8 mouse cellular contexts compared by ENCODE assay signal in genomic region chr2:168049002-168049635, GRCm38 (mm10). TPM values are rescaled to one million over a fixed set of nuclear protein-coding genes. Genes with fewer than 3 reads are reported as not detected.
DNase-seq lines count a peak whose midpoint lies in the region; ATAC-seq lines count a peak whose summit lies in the region.

No protein-coding gene starts in this region.

- DNase-seq in 416B (ENCODE audit: low read depth), result peak; percentile 49
- DNase-seq in left cerebral cortex, adult 11 months (ENCODE audit: low spot score), result no peak
- DNase-seq in frontal cortex, postnatal 36 days (ENCODE audit: low spot score in 2 of 2), result no peak
- no peak for DNase-seq in left cerebral cortex, postnatal 10 days (ENCODE audit: extremely low spot score in 1 of 2, low spot score in 2 of 2)

- no peak for ATAC-seq in erythroblast, adult 5-6 weeks (replicated peaks; ENCODE audit: low FRiP score, poor library complexity, severe bottlenecking)
- no peak for ATAC-seq in heart, embryonic 14.5 days (ENCODE audit: insufficient number of reproducible peaks, insufficient read depth, low FRiP score, low read depth)
- no peak for ATAC-seq in liver, embryonic 12.5 days

- intact Hi-C loops in left cerebral cortex, postnatal 10 days (cut with DNase I), result no loop called here

- H3K4me1 ChIP-seq in erythroblast, embryonic 14.5 days (ENCODE audit: control insufficient read depth), result peaks cover 22% of the 10 kb centered on the region
- peaks cover 18 to 25% of the 10 kb centered on the region in 2 experiments for H3K4me1 ChIP-seq in heart, embryonic 14.5 days (ENCODE audit: control insufficient read depth in 2 of 2, insufficient read depth in 2 of 2, low read length in 2 of 2)
- H3K4me1 ChIP-seq in liver, embryonic 12.5 days, result peaks cover 42% of the 10 kb centered on the region

- H3K9ac ChIP-seq in heart, embryonic 14.5 days (ENCODE audit: low read length), result no peak overlapping the region; the same call in 1 of the 2 replicates
- peak overlapping the region; percentile 62 for H3K9ac ChIP-seq in liver, embryonic 12.5 days

- H3K4me2 ChIP-seq in heart, embryonic 14.5 days (ENCODE audit: low read length), result peak overlapping the region; percentile 94
- peak overlapping the region; percentile 93 for H3K4me2 ChIP-seq in liver, embryonic 12.5 days

- peak overlapping the region; percentile 9 for H3K4me3 ChIP-seq in erythroblast, embryonic 14.5 days (replicated peaks)
- H3K4me3 ChIP-seq in heart, embryonic 14.5 days (ENCODE audit: control insufficient read depth in 1 of 2, insufficient read depth in 1 of 2, low read depth in 1 of 2, low read length in 2 of 2), result peak overlapping the region; percentile 51 to 57; a peak in 3 of 4 replicates
- H3K4me3 ChIP-seq in liver, embryonic 12.5 days, result peak overlapping the region; percentile 61

- H3K9me3 ChIP-seq in erythroblast, embryonic 14.5 days (ENCODE audit: control insufficient read depth, low read length), result no peaks in the 10 kb centered on the region
- H3K9me3 ChIP-seq in heart, embryonic 14.5 days (ENCODE audit: control insufficient read depth, low read length), result no peaks in the 10 kb centered on the region
- no peaks in the 10 kb centered on the region for H3K9me3 ChIP-seq in liver, embryonic 12.5 days (replicated peaks)

- 17% methylated on average over 16 of the region's 16 CpGs for WGBS in heart, embryonic 14.5 days
- 16% methylated on average over 16 of the region's 16 CpGs for WGBS in liver, embryonic 12.5 days (ENCODE audit: insufficient replicate concordance)

- peaks cover 35% of the 10 kb centered on the region for H3K27me3 ChIP-seq in erythroblast, embryonic 14.5 days (ENCODE audit: control insufficient read depth)
- H3K27me3 ChIP-seq in heart, embryonic 14.5 days (ENCODE audit: control insufficient read depth, insufficient read depth, low read length), result peaks cover 4% of the 10 kb centered on the region; the same call in 1 of the 2 replicates
- H3K27me3 ChIP-seq in liver, embryonic 12.5 days (replicated peaks), result peaks cover 39% of the 10 kb centered on the region

- no peak overlapping the region for H3K27ac ChIP-seq in heart, embryonic 14.5 days (replicated peaks in 1 of 2; ENCODE audit: control insufficient read depth in 1 of 2, insufficient read depth in 1 of 2, low read depth in 2 of 2, low read length in 2 of 2)
- H3K27ac ChIP-seq in liver, embryonic 12.5 days, result no peak overlapping the region

- no peaks in the 10 kb centered on the region for H3K36me3 ChIP-seq in erythroblast, embryonic 14.5 days (ENCODE audit: control insufficient read depth)
- H3K36me3 ChIP-seq in heart, embryonic 14.5 days (ENCODE audit: control insufficient read depth, insufficient read depth, low read length), result no peaks in the 10 kb centered on the region
- H3K36me3 ChIP-seq in liver, embryonic 12.5 days, result no peaks in the 10 kb centered on the region

RNA-seq across cellular contexts. Expression of gene Pard6b, which starts 31.7 kb away (rescaled TPM):
- 0.06 and 0.13 TPM in 2 replicates for polyA plus RNA-seq in erythroblast, embryonic 14.5 days (2012)
- not detected in 2 replicates for total RNA-seq in erythroblast, adult 5-6 weeks (2015; ENCODE audit: low replicate concordance)
- not detected in 2 replicates for total RNA-seq in erythroblast, adult 5-6 weeks (2017; ENCODE audit: low replicate concordance)
- polyA plus RNA-seq in heart, embryonic 14.5 days (2014; fragmentation: Nextera tagmentation; extraction: Ambion mirVana), result 7.7 and 8.5 TPM in 2 replicates
- polyA plus RNA-seq in liver, embryonic 12.5 days (2016; fragmentation: Nextera tagmentation; extraction: Ambion mirVana), result 4.5 and 4.9 TPM in 2 replicates
- total RNA-seq in left cerebral cortex, postnatal 10 days (2021), result 1 to 10 TPM; 3.3 to 4.6 TPM

RNA-seq across cellular contexts. Expression of gene Ripor3, which starts 38.7 kb away (rescaled TPM):
- polyA plus RNA-seq in erythroblast, embryonic 14.5 days (2012), result 0.09 and 0.13 TPM in 2 replicates
- not detected in 2 replicates for total RNA-seq in erythroblast, adult 5-6 weeks (2015; ENCODE audit: low replicate concordance)
- not detected in 2 replicates for total RNA-seq in erythroblast, adult 5-6 weeks (2017; ENCODE audit: low replicate concordance)
- 0.81 and 1.00 TPM in 2 replicates for polyA plus RNA-seq in heart, embryonic 14.5 days (2014; fragmentation: Nextera tagmentation; extraction: Ambion mirVana)
- polyA plus RNA-seq in liver, embryonic 12.5 days (2016; fragmentation: Nextera tagmentation; extraction: Ambion mirVana), result 2.4 and 2.9 TPM in 2 replicates
- under 1 TPM; 0.28 to 0.41 TPM for total RNA-seq in left cerebral cortex, postnatal 10 days (2021)

Comparison
In these comparisons a context has a peak if more than half of its experiments do, and no peak if none do; other contexts are left out.
1. H3K4me3 ChIP-seq: peak in every context shown above with its lines; median percentile 61 in liver, embryonic 12.5 days; 54 in heart, embryonic 14.5 days; 9 in erythroblast, embryonic 14.5 days.